ENCODE assay signal across 17 mouse cellular contexts in the genomic region with DNA sequence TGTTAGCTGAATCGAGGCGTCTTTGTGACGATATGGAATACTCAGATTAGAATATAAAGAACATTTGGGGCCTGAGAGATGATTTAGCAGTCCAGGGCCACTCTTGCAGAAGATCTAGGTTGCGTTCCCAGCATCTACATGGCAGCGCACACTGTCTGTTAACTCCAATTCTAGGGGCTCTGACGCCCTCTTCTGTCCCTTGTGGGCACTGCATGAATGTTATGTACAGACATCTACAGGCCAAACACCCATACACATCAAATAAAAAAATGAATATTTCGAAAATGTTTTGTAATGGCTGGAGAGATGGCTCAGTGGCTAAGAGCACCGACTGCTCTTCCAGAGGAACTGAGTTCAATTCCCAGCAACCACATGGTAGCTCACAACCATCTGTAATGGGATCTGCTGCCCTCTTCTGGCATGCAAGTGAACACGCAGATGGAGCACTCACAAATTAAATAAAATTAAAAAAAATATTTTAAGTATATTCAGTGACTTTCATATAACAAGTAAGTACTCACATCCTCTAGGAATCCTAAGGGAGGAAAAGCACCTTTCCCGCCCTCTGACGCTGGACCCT. TPM values are rescaled to one million over a fixed set of nuclear protein-coding genes. Genes with fewer than 3 reads are reported as not detected.
DNase-seq lines count a peak whose midpoint lies in the region; TF ChIP-seq lines count a peak whose summit lies in the region.
"Had no signal": no experiment of that assay in that cellular context is flagged by ENCODE, and none has a peak within 500 bp of the region (broad histone marks: within the 10 kb centered on the region; RNA-seq: fewer than 3 reads in every experiment).

No protein-coding gene starts in this region.

- TF ChIP-seq EP300 in heart, adult 2 months (IDR thresholded peaks at IDR 0.05; ENCODE audit: insufficient read depth, low read depth, low read length) = no peak

- H3K27ac ChIP-seq in heart, adult 2 months = no peak overlapping the region
- no peak overlapping the region for H3K27ac ChIP-seq in midbrain, embryonic 10.5 days (replicated peaks)
- H3K27ac ChIP-seq: heart, embryonic 13.5 days; hindbrain, embryonic 15.5 days; limb, embryonic 15.5 days had no signal

- H3K79me2 ChIP-seq in heart, adult 2 months (replicated peaks; ENCODE audit: control insufficient read depth, insufficient read depth, low read length) = no peaks in the 10 kb centered on the region

- intact Hi-C loops in heart, adult 2 months (cut with DNase I) = loop anchor here (2.0 kb wide), 1 partner anchor 27 kb away; a partner anchor contains a TSS

- no peaks in the 10 kb centered on the region for H3K36me3 ChIP-seq in heart, adult 2 months (ENCODE audit: control insufficient read depth, insufficient read depth, low read length)
- no peaks in the 10 kb centered on the region for H3K36me3 ChIP-seq in midbrain, embryonic 10.5 days
- H3K36me3 ChIP-seq: G1E; heart, embryonic 13.5 days; hindbrain, embryonic 15.5 days; limb, embryonic 15.5 days had no signal

- TF ChIP-seq POLR2A in heart, adult 2 months (IDR thresholded peaks at IDR 0.05; ENCODE audit: insufficient read depth, low read depth, low read length) = no peak

- no peak overlapping the region for H3K9ac ChIP-seq in heart, adult 2 months (ENCODE audit: low read depth, low read length)
- H3K9ac ChIP-seq: heart, embryonic 13.5 days; hindbrain, embryonic 15.5 days; limb, embryonic 15.5 days had no signal

- H3K27me3 ChIP-seq in heart, adult 2 months (ENCODE audit: control insufficient read depth, insufficient read depth, low read length) = no peaks in the 10 kb centered on the region
- H3K27me3 ChIP-seq in midbrain, embryonic 10.5 days (ENCODE audit: low read depth, poor library complexity, severe bottlenecking) = peaks cover 10% of the 10 kb centered on the region; the same call in 1 of the 2 replicates
- H3K27me3 ChIP-seq: heart, embryonic 13.5 days; hindbrain, embryonic 15.5 days; limb, embryonic 15.5 days had no signal

- 79% methylated on average over 11 of the region's 11 CpGs for WGBS in heart, adult 2 months
- WGBS in midbrain, embryonic 10.5 days = 76% methylated on average over 11 of the region's 11 CpGs

- H3K9me3 ChIP-seq in midbrain, embryonic 10.5 days (replicated peaks) = no peaks in the 10 kb centered on the region
- H3K9me3 ChIP-seq: G1E; heart, embryonic 13.5 days; hindbrain, embryonic 15.5 days; limb, embryonic 15.5 days had no signal

- H3K4me1 ChIP-seq in heart, adult 2 months (ENCODE audit: control insufficient read depth, insufficient read depth, low read length) = no peaks in the 10 kb centered on the region
- H3K4me1 ChIP-seq in midbrain, embryonic 10.5 days = peaks cover 13% of the 10 kb centered on the region

- DNase-seq in heart, adult 2 months = no peak
- DNase-seq in heart, adult 8-10 months (ENCODE audit: low spot score) = no peak
- peak; percentile 21 for DNase-seq in lung, postnatal 36 days
- DNase-seq in lung, adult 18-20 months = no peak
- DNase-seq in ES-CJ7 (ENCODE audit: low read depth, low spot score) = peak; percentile 68
- DNase-seq in induced T-regulatory cell, adult 2 months (ENCODE audit: low read depth) = peak; percentile 70
- no peak for DNase-seq in adrenal gland, postnatal 4 days (ENCODE audit: low spot score in 2 of 2)
- no peak for DNase-seq in midbrain, embryonic 10.5 days (ENCODE audit: low spot score)
- DNase-seq: adrenal gland, postnatal 14 days; cerebellum, adult 11-12 months; kidney, postnatal 25 days had no signal

- TF ChIP-seq CTCF in heart, adult 2 months (IDR thresholded peaks at IDR 0.05) = peak; percentile 65

- no peak overlapping the region for H3K4me3 ChIP-seq in heart, adult 2 months
- no peak overlapping the region for H3K4me3 ChIP-seq in midbrain, embryonic 10.5 days
- H3K4me3 ChIP-seq: heart, embryonic 13.5 days; hindbrain, embryonic 15.5 days; limb, embryonic 15.5 days had no signal

RNA-seq across cellular contexts. Expression of a gene that starts 13.3 kb away (rescaled TPM):
- total RNA-seq in heart, adult 2 months (2021) = 1 to 10 TPM; 6.7 to 7.3 TPM
- polyA plus RNA-seq in heart, adult 2 months (2012; rRNA removed) = 13.7 and 15.9 TPM in 2 replicates
- total RNA-seq in heart, adult 8-10 months (2022) = 10 to 100 TPM in 2 of 4 experiments, 1 to 10 TPM in 2; 6.1 to 11.4 (median 8.1) TPM
- total RNA-seq in adrenal gland, postnatal 4 days (2021) = 10 to 100 TPM; 37.6 to 40.9 TPM
- polyA plus RNA-seq in midbrain, embryonic 10.5 days (2016; fragmentation: Nextera tagmentation; extraction: Ambion mirVana) = 3.2 and 3.6 TPM in 2 replicates

RNA-seq across cellular contexts. Expression of a gene that starts 24.0 kb away (rescaled TPM):
- 10 to 100 TPM in 1 of 2 experiments, 1 to 10 TPM in 1; 9.2 to 12.0 TPM for total RNA-seq in heart, adult 2 months (2021)
- 36.9 and 48.1 TPM in 2 replicates for polyA plus RNA-seq in heart, adult 2 months (2012; rRNA removed)
- 10 to 100 TPM; 11.9 to 17.5 (median 14.3) TPM for total RNA-seq in heart, adult 8-10 months (2022)
- 10 to 100 TPM; 32.7 to 34.3 TPM for total RNA-seq in adrenal gland, postnatal 4 days (2021)
- polyA plus RNA-seq in midbrain, embryonic 10.5 days (2016; fragmentation: Nextera tagmentation; extraction: Ambion mirVana) = 12.2 and 15.6 TPM in 2 replicates

RNA-seq across cellular contexts. Expression of a gene that starts 27.3 kb away (rescaled TPM):
- under 1 TPM; 0.34 to 0.60 TPM for total RNA-seq in heart, adult 2 months (2021)
- 1.4 and 1.5 TPM in 2 replicates for polyA plus RNA-seq in heart, adult 2 months (2012; rRNA removed)
- 1 to 10 TPM in 1 of 4 experiments, under 1 TPM in 3; 0.59 to 2.1 (median 0.80) TPM for total RNA-seq in heart, adult 8-10 months (2022)
- 1 to 10 TPM; 8.2 to 8.8 TPM for total RNA-seq in adrenal gland, postnatal 4 days (2021)
- 11.7 and 12.6 TPM in 2 replicates for polyA plus RNA-seq in midbrain, embryonic 10.5 days (2016; fragmentation: Nextera tagmentation; extraction: Ambion mirVana)

RNA-seq across cellular contexts. Expression of a gene that starts 41.5 kb away (rescaled TPM):
- total RNA-seq in heart, adult 2 months (2021) = not detected
- polyA plus RNA-seq in heart, adult 2 months (2012; rRNA removed) = 15.3 TPM in 1 of 2 replicates, not detected in the other
- under 1 TPM in 1 of 4 experiments, not detected in 3; 0.87 TPM for total RNA-seq in heart, adult 8-10 months (2022)
- total RNA-seq in adrenal gland, postnatal 4 days (2021) = not detected
- polyA plus RNA-seq in midbrain, embryonic 10.5 days (2016; fragmentation: Nextera tagmentation; extraction: Ambion mirVana) = not detected in 2 replicates
- total RNA-seq: adrenal gland, postnatal 14 days; G1E had no signal
- polyA plus RNA-seq: heart, embryonic 13.5 days; hindbrain, embryonic 15.5 days; limb, embryonic 15.5 days; spleen, adult 2 months; thymus, postnatal 0 days had no signal

RNA-seq across cellular contexts. Expression of a gene that starts 41.6 kb away (rescaled TPM):
- total RNA-seq in heart, adult 2 months (2021) = 1 to 10 TPM in 1 of 2 experiments, under 1 TPM in 1; 0.55 to 1.0 TPM
- polyA plus RNA-seq in heart, adult 2 months (2012; rRNA removed) = 2.8 and 5.4 TPM in 2 replicates
- total RNA-seq in heart, adult 8-10 months (2022) = 1 to 10 TPM in 2 of 4 experiments, under 1 TPM in 2; 0.57 to 1.6 (median 1.0) TPM
- 10 to 100 TPM; 10.0 to 10.7 TPM for total RNA-seq in adrenal gland, postnatal 4 days (2021)
- polyA plus RNA-seq in midbrain, embryonic 10.5 days (2016; fragmentation: Nextera tagmentation; extraction: Ambion mirVana) = 0.65 and 0.74 TPM in 2 replicates
- polyA plus RNA-seq: G1E had no signal

Comparison
In these comparisons a context has a peak if more than half of its experiments do, and no peak if none do; other contexts are left out.
1. DNase-seq: peak in lung, postnatal 36 days (single experiment), ES-CJ7 (single experiment) and induced T-regulatory cell, adult 2 months (single experiment); none in heart, adult 2 months (0 of 2), heart, adult 8-10 months (single experiment), lung, adult 18-20 months (0 of 2), adrenal gland, postnatal 4 days (0 of 2) and midbrain, embryonic 10.5 days (single experiment).